Mouse (Mus musculus): ENCODE data around the gene B4galt3. TPM values are rescaled to one million over a fixed set of nuclear protein-coding genes. Genes with fewer than 3 reads are reported as not detected.

Gene B4galt3
- polyA plus RNA-seq, 1 experiment from 2014 or later: 77.0 TPM

GRCm38 (mm10) chr1:171285096-171285892 lies 15.2 kb downstream of the B4galt3 start:
- DNase-seq (ENCODE audit: low spot score) (no peak), ATAC-seq (no peak)
- TF ChIP-seq CTCF (IDR thresholded peaks at IDR 0.05): no peak
- TF ChIP-seq EP300 (IDR thresholded peaks at IDR 0.05): no peak
- H3K4me3 ChIP-seq (ENCODE audit: low read depth, low read length): no peak overlapping the region
- H3K9me3 ChIP-seq (ENCODE audit: low read length): no peaks in the 10 kb centered on the region
- peaks cover 6% of the 10 kb centered on the region; the same call in 1 of the 2 replicates for H3K4me1 ChIP-seq (ENCODE audit: insufficient read depth, low read depth, low read length)
- no peak overlapping the region for H3K9ac ChIP-seq (replicated peaks; ENCODE audit: low read depth)
- H3K27ac ChIP-seq (ENCODE audit: low read length): no peak overlapping the region
- no peaks in the 10 kb centered on the region for H3K27me3 ChIP-seq (replicated peaks; ENCODE audit: insufficient read depth, low read length)
- WGBS: 74% methylated on average over 20 of the region's 20 CpGs
- H3K4me2 ChIP-seq (replicated peaks; ENCODE audit: low read depth, low read length): no peak overlapping the region
- 0 out of 2 replicates have a peak, but pooled peaks cover 7% of the 10 kb centered on the region for H3K36me3 ChIP-seq (ENCODE audit: insufficient read depth, low read length)

GRCm38 (mm10) chr1:171286517-171286916 lies 16.4 kb downstream of the B4galt3 start:
- Histone ChIP-seq H3K4me1 (ENCODE audit: insufficient read depth, low read depth, low read length) (peaks cover 4% of the 10 kb centered on the region; the same call in 1 of the 2 replicates), H3K9me3 (ENCODE audit: low read length) (no peaks in the 10 kb centered on the region), H3K27ac (ENCODE audit: low read length) (no peak overlapping the region), H3K9ac (replicated peaks; ENCODE audit: low read depth) (no peak overlapping the region), H3K4me2 (replicated peaks; ENCODE audit: low read depth, low read length) (no peak overlapping the region), H3K36me3 (ENCODE audit: insufficient read depth, low read length) (0 out of 2 replicates have a peak, but pooled peaks cover 7% of the 10 kb centered on the region), H3K4me3 (ENCODE audit: low read depth, low read length) (no peak overlapping the region), H3K27me3 (replicated peaks; ENCODE audit: insufficient read depth, low read length) (no peaks in the 10 kb centered on the region)
- 88% methylated on average over 19 of the region's 19 CpGs for WGBS
- DNase-seq (ENCODE audit: low spot score): no peak
- ATAC-seq: no peak
- TF ChIP-seq EP300 (IDR thresholded peaks at IDR 0.05) (no peak), CTCF (IDR thresholded peaks at IDR 0.05) (no peak)

GRCm38 (mm10) chr1:171287136-171288081 lies 17.3 kb downstream of the B4galt3 start, which contains the start of gene Usp21:
TSS of gene Usp21 (minus strand) at chr1:171287991.
- WGBS: under 1% methylated on average over 43 of the region's 49 CpGs
- peak; percentile 97 for DNase-seq (ENCODE audit: low spot score)
- Histone ChIP-seq H3K9me3 (ENCODE audit: low read length) (no peaks in the 10 kb centered on the region), H3K4me3 (ENCODE audit: low read depth, low read length) (peak within 1 kb of the TSS; percentile 81), H3K4me1 (ENCODE audit: insufficient read depth, low read depth, low read length) (no peaks in the 10 kb centered on the region), H3K27me3 (replicated peaks; ENCODE audit: insufficient read depth, low read length) (no peaks in the 10 kb centered on the region), H3K4me2 (replicated peaks; ENCODE audit: low read depth, low read length) (peak within 1 kb of the TSS; percentile 81), H3K9ac (replicated peaks; ENCODE audit: low read depth) (peak within 1 kb of the TSS; percentile 84), H3K27ac (ENCODE audit: low read length) (peak within 1 kb of the TSS; percentile 77), H3K36me3 (ENCODE audit: insufficient read depth, low read length) (0 out of 2 replicates have a peak, but pooled peaks cover 3% of the 10 kb centered on the region)
- TF ChIP-seq EP300 (IDR thresholded peaks at IDR 0.05) (no peak), CTCF (IDR thresholded peaks at IDR 0.05) (0 out of 2 replicates have a peak, but pooled peaks have one; percentile 12)
- ATAC-seq: peak; percentile 98

- no peaks in the 10 kb centered on the region for H3K9me3 ChIP-seq (ENCODE audit: low read length)
- H3K4me3 ChIP-seq (ENCODE audit: low read depth, low read length): 0 out of 2 replicates have a peak overlapping the region, but pooled peaks have one; percentile 81
- H3K4me2 ChIP-seq (replicated peaks; ENCODE audit: low read depth, low read length): no peak overlapping the region; the same call in 1 of the 2 replicates
- H3K4me1 ChIP-seq (ENCODE audit: insufficient read depth, low read depth, low read length): no peaks in the 10 kb centered on the region
- DNase-seq (ENCODE audit: low spot score) (no peak), ATAC-seq (no peak)
- H3K36me3 ChIP-seq (ENCODE audit: insufficient read depth, low read length): no peaks in the 10 kb centered on the region
- WGBS: 59% methylated on average over 4 of the region's 4 CpGs
- H3K27ac ChIP-seq (ENCODE audit: low read length): no peak overlapping the region
- TF ChIP-seq EP300 (IDR thresholded peaks at IDR 0.05): no peak
- no peak for TF ChIP-seq CTCF (IDR thresholded peaks at IDR 0.05)
- H3K9ac ChIP-seq (replicated peaks; ENCODE audit: low read depth): no peak overlapping the region
- no peaks in the 10 kb centered on the region for H3K27me3 ChIP-seq (replicated peaks; ENCODE audit: insufficient read depth, low read length)
These were observed 18.2 kb downstream of the B4galt3 start for GRCm38 (mm10) chr1:171288328-171288727.

- Histone ChIP-seq H3K36me3 (ENCODE audit: insufficient read depth, low read length) (no peaks in the 10 kb centered on the region), H3K4me1 (ENCODE audit: insufficient read depth, low read depth, low read length) (peaks cover 5% of the 10 kb centered on the region; the same call in 1 of the 2 replicates), H3K4me2 (replicated peaks; ENCODE audit: low read depth, low read length) (peak overlapping the region; percentile 63), H3K27me3 (replicated peaks; ENCODE audit: insufficient read depth, low read length) (0 out of 2 replicates have a peak, but pooled peaks cover 3% of the 10 kb centered on the region), H3K4me3 (ENCODE audit: low read depth, low read length) (no peak overlapping the region), H3K27ac (ENCODE audit: low read length) (no peak overlapping the region), H3K9me3 (ENCODE audit: low read length) (no peaks in the 10 kb centered on the region), H3K9ac (replicated peaks; ENCODE audit: low read depth) (no peak overlapping the region)
- ATAC-seq (no peak), DNase-seq (ENCODE audit: low spot score) (peak; percentile 11)
- TF ChIP-seq CTCF (IDR thresholded peaks at IDR 0.05) (no peak), EP300 (IDR thresholded peaks at IDR 0.05) (no peak)
- 76% methylated on average over 3 of the region's 3 CpGs for WGBS
These were observed 23.2 kb downstream of the B4galt3 start for GRCm38 (mm10) chr1:171293351-171293750.
